Mouse (Mus musculus) small intestine, adult 2 months (tissue): ENCODE measurements around the gene Clta. TPM values are rescaled to one million over a fixed set of nuclear protein-coding genes. Genes with fewer than 3 reads are reported as not detected.

Experiments
- H3K27ac ChIP-seq: fragments of 200-500 bp; 2 replicates; pipeline ENCODE4 v1.5.1; 2012; ENCODE audit warnings: low read depth, low read length, control low read depth, inconsistent platforms; ENCODE audit not compliant: insufficient read depth
- H3K27me3 ChIP-seq: fragments of 200-500 bp; 2 replicates; pipeline ENCODE4 v1.6.1; 2012; ENCODE audit warnings: mild to moderate bottlenecking, moderate library complexity, low read length, inconsistent platforms; ENCODE audit not compliant: control insufficient read depth, insufficient read depth
- H3K36me3 ChIP-seq: fragments of 200-500 bp; 2 replicates; pipeline ENCODE4 v1.6.1; 2012; ENCODE audit warnings: mild to moderate bottlenecking, low read length, control low read depth, inconsistent platforms; ENCODE audit not compliant: control insufficient read depth, insufficient read depth
- H3K4me1 ChIP-seq: fragments of 200-500 bp; 2 replicates; pipeline ENCODE4 v1.6.1; 2012; ENCODE audit warnings: low read length, inconsistent platforms, mixed read lengths; ENCODE audit not compliant: control insufficient read depth, insufficient read depth, insufficient read length
- H3K4me3 ChIP-seq: fragments of 200-500 bp; 2 replicates; pipeline ENCODE4 v1.5.1; 2012; ENCODE audit warnings: low read depth, mild to moderate bottlenecking, control low read depth, inconsistent platforms, low read length, moderate library complexity
- CTCF ChIP-seq: fragments of 200-500 bp; IDR thresholded peaks from 2 replicates; pipeline ENCODE4 v1.5.1; 2012; ENCODE audit warnings: low read depth, mild to moderate bottlenecking, control low read depth, inconsistent platforms, low read length, moderate library complexity, mixed read lengths; ENCODE audit not compliant: insufficient replicate concordance, insufficient read length; ENCODE audit errors: extremely low read depth
- POLR2A ChIP-seq: fragments of 200-500 bp; IDR thresholded peaks from 2 replicates; pipeline ENCODE4 v1.6.1; 2012; ENCODE audit warnings: low read depth, mild to moderate bottlenecking, control low read depth, inconsistent platforms, low read length, moderate library complexity
- WGBS: fragments of 180-500 bp; shearing (Covaris S2); methylation state at CpG from one replicate; pipeline ENCODE4 v1.1.7; 2018; 5-methylcytosine and 5-hydroxymethylcytosine counted together
- polyA plus RNA-seq: library from polyadenylated mRNA; depleted of rRNA; stranded (reverse); fragments of >200 nt; gene quantifications from 2 replicates; pipeline ENCODE4 v1.2.3, GENCODE M21; 2012; rRNA removed

Clta gene
- polyA plus RNA-seq, result 119 and 280 TPM in 2 replicates

DNA sequence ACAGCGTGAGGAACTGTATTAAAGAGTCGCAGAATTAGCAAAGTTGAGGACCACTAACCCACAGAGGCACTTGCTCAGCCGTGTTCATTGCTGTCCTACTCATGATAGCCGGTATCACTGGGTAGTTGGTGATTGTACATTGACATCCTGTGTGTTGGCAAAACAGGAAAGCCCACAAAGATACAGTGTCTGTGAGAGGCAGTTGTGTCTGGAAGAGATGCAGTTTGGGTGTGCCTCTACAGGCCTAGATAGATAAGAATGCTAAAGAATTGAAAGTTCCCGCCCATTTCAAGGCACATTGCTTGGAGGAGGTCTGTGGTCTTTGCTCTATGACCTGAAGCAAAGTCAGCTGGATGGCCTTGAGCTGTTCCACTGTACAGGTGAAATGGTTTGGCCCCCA is at the start of gene Clta:
Gene Clta (plus strand): TSS at position 327 of the 400 bp plus-strand sequence.
- Histone ChIP-seq H3K27ac (no peak within 1 kb of the TSS), H3K4me1 (no peaks in the 10 kb centered on the region), H3K4me3 (no peak within 1 kb of the TSS), H3K36me3 (no peaks in the 10 kb centered on the region), H3K27me3 (no peaks in the 10 kb centered on the region)
- TF ChIP-seq POLR2A, result no peak
- no peak for TF ChIP-seq CTCF
- WGBS, result 79% methylated on average over 5 of the region's 5 CpGs

DNA sequence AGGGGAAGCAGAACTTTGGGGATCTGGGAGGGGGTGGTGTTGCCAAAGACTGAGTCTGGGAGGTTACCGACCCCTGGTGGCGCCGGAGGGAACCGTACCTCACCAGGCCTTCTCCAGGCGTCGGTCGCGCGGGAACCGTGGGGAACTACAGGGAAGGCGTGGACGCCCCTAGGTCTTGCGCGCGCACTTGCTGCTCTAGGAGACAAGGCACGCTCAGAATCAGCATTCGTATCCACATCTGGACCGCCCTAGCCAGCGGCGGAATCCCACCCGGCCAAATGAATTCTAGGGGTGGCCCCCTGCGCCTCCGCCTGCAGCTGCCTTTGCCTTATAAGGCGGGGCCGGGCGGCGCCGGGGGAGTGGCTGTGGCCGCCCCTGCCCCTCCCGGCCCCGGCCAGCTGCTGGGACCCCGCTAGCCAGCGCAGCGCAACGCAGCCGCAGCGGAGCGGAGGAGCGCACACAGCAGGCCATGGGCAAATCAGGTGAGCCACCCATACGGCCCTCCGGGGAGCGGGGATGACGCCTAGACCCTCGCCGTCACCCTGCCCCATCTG is 46.9 kb upstream of the Clta start, which contains the start of gene Glipr2:
Gene Glipr2 (plus strand): TSS at position 110 of the 554 bp plus-strand sequence.
- WGBS, result under 1% methylated on average over 45 of the region's 45 CpGs
- H3K27ac ChIP-seq, result 0 out of 2 replicates have a peak within 1 kb of the TSS, but pooled peaks have one; percentile 17
- peaks cover 44% of the 10 kb centered on the region for H3K4me1 ChIP-seq
- no peaks in the 10 kb centered on the region for H3K36me3 ChIP-seq
- no peaks in the 10 kb centered on the region for H3K27me3 ChIP-seq
- no peak for TF ChIP-seq POLR2A
- peak; percentile 79 for TF ChIP-seq CTCF
- H3K4me3 ChIP-seq, result peak within 1 kb of the TSS; percentile 82

DNA sequence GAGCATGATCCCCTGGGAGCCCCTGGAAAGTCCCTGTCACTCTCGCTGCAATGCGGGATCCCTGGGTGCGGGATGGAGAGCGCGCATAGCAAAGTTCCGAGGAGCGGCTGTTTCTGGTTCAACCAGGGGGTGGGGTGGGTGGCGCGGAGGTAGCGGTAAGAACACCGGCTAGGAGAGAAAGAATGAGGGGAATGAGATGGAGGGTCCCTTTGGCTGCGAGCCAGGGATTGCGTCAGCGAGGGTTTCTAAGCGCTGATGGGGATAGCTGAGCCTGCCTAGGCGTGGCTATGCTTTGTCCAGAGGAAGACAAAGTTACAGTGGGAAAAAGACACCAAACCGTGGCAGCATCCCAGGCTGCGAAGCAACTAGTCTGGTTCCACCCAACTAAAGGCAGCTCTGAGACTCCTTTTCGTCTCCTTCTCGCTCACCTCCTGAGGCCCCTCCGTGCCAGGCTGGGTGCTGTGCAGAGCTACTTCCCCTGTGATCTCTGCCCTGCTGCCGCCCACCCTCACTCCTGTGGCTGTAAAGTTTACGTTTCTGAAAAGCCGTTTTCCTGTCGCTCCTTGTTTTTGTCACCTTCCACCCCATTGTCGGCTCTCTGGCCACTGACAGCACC is 46.3 kb upstream of the Clta start:
- WGBS, result under 1% methylated on average over 26 of the region's 26 CpGs
- Histone ChIP-seq H3K4me1 (peaks cover 44% of the 10 kb centered on the region), H3K27me3 (no peaks in the 10 kb centered on the region), H3K4me3 (peak overlapping the region; percentile 82), H3K36me3 (no peaks in the 10 kb centered on the region), H3K27ac (0 out of 2 replicates have a peak overlapping the region, but pooled peaks have one; percentile 17)
- TF ChIP-seq POLR2A, result no peak

DNA sequence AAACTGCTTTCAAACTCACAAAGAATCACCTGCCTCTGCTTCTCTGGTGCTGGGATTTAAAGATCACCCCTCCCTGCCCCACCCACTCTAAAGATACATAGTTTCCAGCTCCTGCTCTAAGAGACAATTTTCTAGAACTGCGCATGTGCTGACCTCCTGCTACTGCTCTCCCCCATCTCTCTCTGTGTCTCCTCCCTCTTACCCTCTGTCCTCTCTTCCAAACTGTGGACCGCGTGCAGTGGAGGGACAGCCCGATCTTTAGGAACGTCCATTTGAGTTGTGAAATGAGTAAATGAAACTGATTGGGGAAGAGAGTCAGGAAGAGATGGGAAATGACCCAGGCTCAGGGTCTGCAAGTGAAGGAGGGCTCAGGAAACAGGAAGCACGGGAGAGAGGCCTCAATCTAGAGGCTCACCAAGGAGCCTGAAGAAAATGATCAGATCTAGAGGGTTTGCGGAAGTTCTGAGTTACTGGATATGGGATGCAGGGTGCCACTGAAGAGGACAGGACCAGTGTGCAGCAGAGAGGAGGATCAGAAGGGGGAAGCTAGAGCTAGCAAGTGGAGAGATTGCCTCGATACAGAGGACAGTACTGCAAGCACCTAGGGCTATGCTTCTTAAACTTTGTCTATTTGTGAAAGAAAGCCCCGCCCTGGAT is 44.6 kb upstream of the Clta start:
- peak overlapping the region; percentile 21 for H3K4me3 ChIP-seq
- peak overlapping the region; percentile 87 for H3K27ac ChIP-seq
- TF ChIP-seq CTCF (no peak), POLR2A (no peak)
- WGBS, result 12% methylated on average over 9 of the region's 9 CpGs
- peaks cover 45% of the 10 kb centered on the region for H3K4me1 ChIP-seq
- no peaks in the 10 kb centered on the region for H3K27me3 ChIP-seq
- no peaks in the 10 kb centered on the region for H3K36me3 ChIP-seq

DNA sequence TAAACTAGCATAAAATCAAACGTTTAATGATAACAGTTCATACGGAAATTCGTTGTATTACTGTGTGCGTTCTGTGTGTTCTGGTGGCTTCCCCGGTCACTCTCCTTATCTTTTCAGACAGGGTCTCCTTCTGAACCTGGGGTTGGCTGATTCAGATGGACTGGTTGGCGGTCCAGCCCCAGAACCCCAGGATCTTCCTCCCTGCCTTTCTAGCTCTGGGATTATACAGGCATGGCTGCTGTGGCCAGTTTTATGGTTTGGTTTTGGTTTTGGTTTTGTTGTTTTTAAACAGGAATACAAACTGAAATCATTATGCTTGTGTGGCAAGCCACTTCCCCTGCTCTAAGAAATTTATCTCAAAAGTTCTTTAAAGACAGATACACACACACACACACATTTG is 44.0 kb upstream of the Clta start:
- Histone ChIP-seq H3K4me3 (peak overlapping the region; percentile 45), H3K4me1 (peaks cover 45% of the 10 kb centered on the region), H3K27ac (peak overlapping the region; percentile 87), H3K27me3 (no peaks in the 10 kb centered on the region), H3K36me3 (no peaks in the 10 kb centered on the region)
- no peak for TF ChIP-seq CTCF
- TF ChIP-seq POLR2A, result no peak
- 21% methylated on average over 6 of the region's 6 CpGs for WGBS

DNA sequence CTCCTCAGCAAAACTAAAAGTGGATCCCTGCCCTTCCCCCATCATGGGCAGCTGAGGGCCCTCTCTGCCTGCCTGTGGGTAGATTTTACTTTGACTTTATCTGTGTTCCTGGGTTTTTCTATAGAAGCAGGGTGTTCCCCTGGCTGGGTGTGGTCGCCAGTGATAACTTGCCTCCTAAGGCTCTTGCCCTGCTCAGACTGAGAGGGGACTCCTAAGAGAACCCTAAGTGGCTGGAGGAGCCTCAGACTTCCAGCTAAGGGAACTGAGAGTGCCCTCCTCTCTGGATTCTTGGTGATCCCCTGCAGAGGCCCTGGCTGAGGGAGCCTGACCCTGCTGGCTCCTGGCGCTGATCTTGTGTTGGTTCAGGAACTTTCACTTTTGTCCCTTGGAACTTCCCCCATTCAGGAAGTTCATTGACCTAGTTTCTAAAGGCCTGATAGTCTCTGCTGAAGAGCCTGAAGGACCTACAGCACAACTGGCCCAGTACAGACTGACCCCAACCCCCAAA is 39.9 kb upstream of the Clta start:
- Histone ChIP-seq H3K4me1 (peaks cover 41% of the 10 kb centered on the region), H3K4me3 (no peak overlapping the region), H3K36me3 (no peaks in the 10 kb centered on the region), H3K27ac (peak overlapping the region; percentile 78), H3K27me3 (no peaks in the 10 kb centered on the region)
- TF ChIP-seq CTCF, result no peak
- no peak for TF ChIP-seq POLR2A
- WGBS, result 15% methylated on average over 2 of the region's 2 CpGs
